Mouse (Mus musculus): ENCODE results near the gene Cldn4. TPM values are rescaled to one million over a fixed set of nuclear protein-coding genes. Genes with fewer than 3 reads are reported as not detected.
A peak's percentile ranks its signal among the peaks of the same experiment; 100 is the strongest.
"Not testable (repeated sequence)": the region's sequence is repeated elsewhere in the genome, so short reads cannot be mapped to it uniquely, and the experiment has no call there.

The Cldn4 gene
- polyA plus RNA-seq, 1 experiment = 0.21 TPM

GRCm38 (mm10) chr5:134947420-134948084 lies 818 bp upstream of the Cldn4 start:
- Histone ChIP-seq H3K36me3 (ENCODE audit: control insufficient read depth, insufficient read depth, low read length) (no peaks in the 10 kb centered on the region), H3K4me3 (ENCODE audit: control insufficient read depth, low read depth, low read length) (no peak overlapping the region), H3K27ac (ENCODE audit: control insufficient read depth, insufficient read depth, low read depth, low read length) (no peak overlapping the region), H3K4me1 (ENCODE audit: control insufficient read depth, insufficient read depth, low read length) (peaks cover 11% of the 10 kb centered on the region; the same call in 1 of the 2 replicates), H3K27me3 (ENCODE audit: control insufficient read depth, insufficient read depth, low read length) (peaks cover 2% of the 10 kb centered on the region; the same call in 1 of the 2 replicates)
- TF ChIP-seq POLR2A (IDR thresholded peaks at IDR 0.05; ENCODE audit: control insufficient read depth, low read depth, low read length) = no peak
- TF ChIP-seq CTCF (IDR thresholded peaks at IDR 0.05; ENCODE audit: control insufficient read depth, insufficient read depth, insufficient replicate concordance, low read depth, low read length) = no peak

GRCm38 (mm10) chr5:134946063-134946856 lies 474 bp downstream of the Cldn4 start:
- H3K4me1 ChIP-seq (ENCODE audit: control insufficient read depth, insufficient read depth, low read length) = peaks cover 12% of the 10 kb centered on the region
- peak overlapping the region; percentile 34 for H3K4me3 ChIP-seq (ENCODE audit: control insufficient read depth, low read depth, low read length)
- H3K36me3 ChIP-seq (ENCODE audit: control insufficient read depth, insufficient read depth, low read length) = no peaks in the 10 kb centered on the region
- peaks cover 2% of the 10 kb centered on the region; the same call in 1 of the 2 replicates for H3K27me3 ChIP-seq (ENCODE audit: control insufficient read depth, insufficient read depth, low read length)
- TF ChIP-seq CTCF (IDR thresholded peaks at IDR 0.05; ENCODE audit: control insufficient read depth, insufficient read depth, insufficient replicate concordance, low read depth, low read length) (no peak), POLR2A (IDR thresholded peaks at IDR 0.05; ENCODE audit: control insufficient read depth, low read depth, low read length) (0 out of 2 replicates have a peak, but pooled peaks have one; percentile 6)
- no peak overlapping the region for H3K27ac ChIP-seq (ENCODE audit: control insufficient read depth, insufficient read depth, low read depth, low read length)

- H3K4me1 ChIP-seq (ENCODE audit: control insufficient read depth, insufficient read depth, low read length) = peaks cover 12% of the 10 kb centered on the region
- peaks cover 2% of the 10 kb centered on the region; the same call in 1 of the 2 replicates for H3K27me3 ChIP-seq (ENCODE audit: control insufficient read depth, insufficient read depth, low read length)
- no peaks in the 10 kb centered on the region for H3K36me3 ChIP-seq (ENCODE audit: control insufficient read depth, insufficient read depth, low read length)
- no peak overlapping the region for H3K4me3 ChIP-seq (ENCODE audit: control insufficient read depth, low read depth, low read length)
- H3K27ac ChIP-seq (ENCODE audit: control insufficient read depth, insufficient read depth, low read depth, low read length) = no peak overlapping the region
- TF ChIP-seq CTCF (IDR thresholded peaks at IDR 0.05; ENCODE audit: control insufficient read depth, insufficient read depth, insufficient replicate concordance, low read depth, low read length) (no peak), POLR2A (IDR thresholded peaks at IDR 0.05; ENCODE audit: control insufficient read depth, low read depth, low read length) (no peak)
These were observed 1.3 kb downstream of the Cldn4 start for GRCm38 (mm10) chr5:134945266-134945959.

- no peak for TF ChIP-seq CTCF (IDR thresholded peaks at IDR 0.05; ENCODE audit: control insufficient read depth, insufficient read depth, insufficient replicate concordance, low read depth, low read length)
- no peak for TF ChIP-seq POLR2A (IDR thresholded peaks at IDR 0.05; ENCODE audit: control insufficient read depth, low read depth, low read length)
- H3K27ac ChIP-seq (ENCODE audit: control insufficient read depth, insufficient read depth, low read depth, low read length) = no peak overlapping the region
- H3K4me1 ChIP-seq (ENCODE audit: control insufficient read depth, insufficient read depth, low read length) = peaks cover 15% of the 10 kb centered on the region
- peaks cover 2% of the 10 kb centered on the region; the same call in 1 of the 2 replicates for H3K27me3 ChIP-seq (ENCODE audit: control insufficient read depth, insufficient read depth, low read length)
- no peak overlapping the region for H3K4me3 ChIP-seq (ENCODE audit: control insufficient read depth, low read depth, low read length)
- H3K36me3 ChIP-seq (ENCODE audit: control insufficient read depth, insufficient read depth, low read length) = no peaks in the 10 kb centered on the region
These were observed 2.6 kb downstream of the Cldn4 start for GRCm38 (mm10) chr5:134944179-134944578.

GRCm38 (mm10) chr5:134942740-134943139 lies 4.0 kb downstream of the Cldn4 start:
- Histone ChIP-seq H3K36me3 (ENCODE audit: control insufficient read depth, insufficient read depth, low read length) (no peaks in the 10 kb centered on the region), H3K4me1 (ENCODE audit: control insufficient read depth, insufficient read depth, low read length) (peaks cover 15% of the 10 kb centered on the region), H3K4me3 (ENCODE audit: control insufficient read depth, low read depth, low read length) (no peak overlapping the region), H3K27ac (ENCODE audit: control insufficient read depth, insufficient read depth, low read depth, low read length) (no peak overlapping the region), H3K27me3 (ENCODE audit: control insufficient read depth, insufficient read depth, low read length) (peaks cover 2% of the 10 kb centered on the region; the same call in 1 of the 2 replicates)
- TF ChIP-seq POLR2A (IDR thresholded peaks at IDR 0.05; ENCODE audit: control insufficient read depth, low read depth, low read length) (no peak), CTCF (IDR thresholded peaks at IDR 0.05; ENCODE audit: control insufficient read depth, insufficient read depth, insufficient replicate concordance, low read depth, low read length) (no peak)

- peaks cover 13% of the 10 kb centered on the region for H3K4me1 ChIP-seq (ENCODE audit: control insufficient read depth, insufficient read depth, low read length)
- H3K27me3 ChIP-seq (ENCODE audit: control insufficient read depth, insufficient read depth, low read length) = peaks cover 2% of the 10 kb centered on the region; the same call in 1 of the 2 replicates
- H3K27ac ChIP-seq (ENCODE audit: control insufficient read depth, insufficient read depth, low read depth, low read length) = no peak overlapping the region
- no peak for TF ChIP-seq POLR2A (IDR thresholded peaks at IDR 0.05; ENCODE audit: control insufficient read depth, low read depth, low read length)
- TF ChIP-seq CTCF (IDR thresholded peaks at IDR 0.05; ENCODE audit: control insufficient read depth, insufficient read depth, insufficient replicate concordance, low read depth, low read length) = no peak
- H3K4me3 ChIP-seq (ENCODE audit: control insufficient read depth, low read depth, low read length) = no peak overlapping the region
- no peaks in the 10 kb centered on the region for H3K36me3 ChIP-seq (ENCODE audit: control insufficient read depth, insufficient read depth, low read length)
These were observed 5.1 kb downstream of the Cldn4 start for GRCm38 (mm10) chr5:134941472-134942209.

- not testable (repeated sequence) for H3K4me3 ChIP-seq (ENCODE audit: control insufficient read depth, low read depth, low read length); H3K27me3 ChIP-seq (ENCODE audit: control insufficient read depth, insufficient read depth, low read length); H3K36me3 ChIP-seq (ENCODE audit: control insufficient read depth, insufficient read depth, low read length); H3K27ac ChIP-seq (ENCODE audit: control insufficient read depth, insufficient read depth, low read depth, low read length)
- H3K4me1 ChIP-seq (ENCODE audit: control insufficient read depth, insufficient read depth, low read length) = peaks cover 11% of the 10 kb centered on the region
These were observed 7.2 kb downstream of the Cldn4 start for GRCm38 (mm10) chr5:134939554-134939953.
